Mouse (Mus musculus): ENCODE data around the gene Pde4c. TPM values are rescaled to one million over a fixed set of nuclear protein-coding genes. Genes with fewer than 3 reads are reported as not detected.

The Pde4c gene
- total and polyA plus RNA-seq, 3 experiments: 2.3 to 6.5 (median 4.7) TPM

DNA sequence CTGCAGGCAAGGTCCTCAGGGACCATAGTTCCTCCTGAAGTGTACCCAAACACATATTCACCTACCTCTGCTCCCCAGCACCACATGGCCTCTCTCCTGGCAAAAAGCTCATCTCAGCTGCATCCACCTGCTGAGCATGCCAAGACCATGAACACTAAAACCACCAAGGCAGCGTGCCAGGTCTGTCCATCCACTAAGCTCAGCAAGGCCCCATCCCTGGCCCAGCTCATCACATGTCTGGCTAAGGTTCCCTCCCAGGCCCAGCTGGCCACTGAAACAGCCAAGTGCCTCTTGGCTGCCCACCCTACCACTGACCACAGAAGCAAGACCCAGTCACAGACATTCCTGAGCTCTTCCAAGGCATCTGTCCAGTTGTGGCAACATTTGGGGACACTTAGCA is 13.2 kb upstream of the Pde4c start:
- DNase-seq (ENCODE audit: extremely low read depth): no peak
- Histone ChIP-seq H3K9ac (ENCODE audit: insufficient read depth, low read depth) (no peak overlapping the region), H3K36me3 (replicated peaks in 1 of 2; ENCODE audit: control insufficient read depth in 1 of 2, insufficient read depth in 1 of 2, low read length in 1 of 2) (peaks cover 0 to 30% of the 10 kb centered on the region in 2 experiments), H3K27me3 (replicated peaks) (no peaks in the 10 kb centered on the region), H3K27ac (ENCODE audit: insufficient read depth, low read depth) (no peak overlapping the region), H3K4me2 (ENCODE audit: insufficient read depth, low read depth, poor library complexity, severe bottlenecking) (no peak overlapping the region), H3K9me3 (replicated peaks; ENCODE audit: low read length) (no peaks in the 10 kb centered on the region), H3K79me2 (replicated peaks; ENCODE audit: control insufficient read depth, extremely low read depth, insufficient read depth, poor library complexity, severe bottlenecking) (no peaks in the 10 kb centered on the region), H3K4me3 (replicated peaks in 1 of 3; ENCODE audit: low read depth in 2 of 3, low read length in 2 of 3, poor library complexity in 1 of 3) (no peak overlapping the region), H3K4me1 (ENCODE audit: control insufficient read depth in 1 of 2, insufficient read depth in 2 of 2) (no peaks in the 10 kb centered on the region)
- TF ChIP-seq E2F4 (IDR thresholded peaks at IDR 0.05; ENCODE audit: insufficient replicate concordance, low read depth, low read length) (no peak), MAZ (IDR thresholded peaks at IDR 0.05; ENCODE audit: low read depth, low read length) (no peak), ETS1 (conservative IDR thresholded peaks at IDR 0.05; ENCODE audit: low read depth, low read length) (no peak), ELF1 (IDR thresholded peaks at IDR 0.05; ENCODE audit: low read depth, low read length) (no peak), MXI1 (IDR thresholded peaks at IDR 0.05; ENCODE audit: low read depth, low read length) (no peak), EP300 (IDR thresholded peaks at IDR 0.05; ENCODE audit: low read length) (no peak), ZNF384 (IDR thresholded peaks at IDR 0.05; ENCODE audit: low read depth, low read length) (no peak), KAT2A (IDR thresholded peaks at IDR 0.05; ENCODE audit: insufficient replicate concordance, low read length) (no peak), JUND (conservative IDR thresholded peaks at IDR 0.05; ENCODE audit: low read depth, low read length) (no peak)
- in situ Hi-C loops (cut with MboI; ENCODE audit: low pct_ligation_motif_present, low pct_unique_long_range_greater_than_20kb, low sequenced_read_pairs): loop anchor here (10.0 kb wide), 2 partner anchors 45 to 135 kb away; partner anchors contain the start of gene Pgpep1
- dilution Hi-C loops (cut with MboI; ENCODE audit: extremely low pct_ligation_motif_present, extremely low pct_unique_long_range_greater_than_20kb, low sequenced_read_pairs): no loop called here

DNA sequence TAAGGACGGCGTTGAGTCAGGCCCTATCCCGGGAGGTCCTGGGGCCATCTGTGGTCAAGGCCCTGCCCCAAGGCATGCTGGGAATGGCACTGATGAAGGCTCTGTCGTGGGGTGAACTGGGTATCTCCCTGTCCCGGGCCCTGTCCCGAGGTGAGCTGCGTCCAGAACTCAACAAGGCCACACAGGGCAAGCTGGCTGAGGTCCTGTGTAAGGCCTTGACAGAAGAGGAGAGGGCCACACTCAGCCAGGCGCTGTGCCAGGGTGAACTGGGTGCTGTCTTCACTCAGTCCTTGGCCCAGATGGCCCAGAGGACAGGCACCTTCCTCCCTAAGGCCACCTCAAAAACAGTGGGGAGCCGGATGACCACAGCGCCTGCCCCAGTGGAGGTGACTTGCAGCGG is 12.5 kb upstream of the Pde4c start:
- Histone ChIP-seq H3K9ac (ENCODE audit: insufficient read depth, low read depth) (no peak overlapping the region), H3K4me1 (ENCODE audit: control insufficient read depth in 1 of 2, insufficient read depth in 2 of 2) (no peaks in the 10 kb centered on the region), H3K79me2 (replicated peaks; ENCODE audit: control insufficient read depth, extremely low read depth, insufficient read depth, poor library complexity, severe bottlenecking) (no peaks in the 10 kb centered on the region), H3K27me3 (replicated peaks) (no peaks in the 10 kb centered on the region), H3K4me2 (ENCODE audit: insufficient read depth, low read depth, poor library complexity, severe bottlenecking) (no peak overlapping the region), H3K36me3 (replicated peaks in 1 of 2; ENCODE audit: control insufficient read depth in 1 of 2, insufficient read depth in 1 of 2, low read length in 1 of 2) (peaks cover 0 to 30% of the 10 kb centered on the region in 2 experiments), H3K4me3 (replicated peaks in 1 of 3; ENCODE audit: low read depth in 2 of 3, low read length in 2 of 3, poor library complexity in 1 of 3) (no peak overlapping the region), H3K9me3 (replicated peaks; ENCODE audit: low read length) (no peaks in the 10 kb centered on the region), H3K27ac (ENCODE audit: insufficient read depth, low read depth) (no peak overlapping the region)
- dilution Hi-C loops (cut with MboI; ENCODE audit: extremely low pct_ligation_motif_present, extremely low pct_unique_long_range_greater_than_20kb, low sequenced_read_pairs) (no loop called here), in situ Hi-C loops (cut with MboI; ENCODE audit: low pct_ligation_motif_present, low pct_unique_long_range_greater_than_20kb, low sequenced_read_pairs) (loop anchor here (10.0 kb wide), 2 partner anchors 46 to 134 kb away; partner anchors contain the start of gene Pgpep1)
- DNase-seq (ENCODE audit: extremely low read depth): no peak
- TF ChIP-seq MAZ (IDR thresholded peaks at IDR 0.05; ENCODE audit: low read depth, low read length) (no peak), JUN (IDR thresholded peaks at IDR 0.05; ENCODE audit: insufficient read depth, low read depth, low read length) (no peak), TBP (conservative IDR thresholded peaks at IDR 0.05; ENCODE audit: low read depth, low read length) (no peak), MYC (IDR thresholded peaks at IDR 0.05; ENCODE audit: low read depth, low read length) (no peak), HCFC1 (IDR thresholded peaks at IDR 0.05; ENCODE audit: low read depth, low read length) (no peak), MAX (IDR thresholded peaks at IDR 0.05; ENCODE audit: low read length) (no peak), MXI1 (IDR thresholded peaks at IDR 0.05; ENCODE audit: low read depth, low read length) (no peak), EP300 (IDR thresholded peaks at IDR 0.05; ENCODE audit: low read length) (no peak), GABPA (IDR thresholded peaks at IDR 0.05; ENCODE audit: insufficient replicate concordance, low read depth, low read length) (no peak), SIN3A (IDR thresholded peaks at IDR 0.05; ENCODE audit: low read length) (no peak), SMC3 (IDR thresholded peaks at IDR 0.05; ENCODE audit: low read depth, low read length) (no peak), NRF1 (IDR thresholded peaks at IDR 0.05; ENCODE audit: low read depth, low read length) (no peak), BHLHE40 (IDR thresholded peaks at IDR 0.05; ENCODE audit: low read depth, low read length) (no peak), KAT2A (IDR thresholded peaks at IDR 0.05; ENCODE audit: insufficient replicate concordance, low read length) (no peak), POLR2A (IDR thresholded peaks at IDR 0.05; ENCODE audit: low read depth, low read length) (no peak), MAFK (IDR thresholded peaks at IDR 0.05; ENCODE audit: insufficient replicate concordance, low read length) (no peak), RAD21 (IDR thresholded peaks at IDR 0.05; ENCODE audit: low read depth, low read length) (no peak), JUND (conservative IDR thresholded peaks at IDR 0.05; ENCODE audit: low read depth, low read length) (no peak), CHD1 (IDR thresholded peaks at IDR 0.05; ENCODE audit: low read depth, low read length) (no peak)

Data from CH12.LX (cell line).